Mouse (Mus musculus) myocyte (in vitro differentiated cells): ENCODE results near the gene Tbc1d10c. TPM values are rescaled to one million over a fixed set of nuclear protein-coding genes. Genes with fewer than 3 reads are reported as not detected.

ENCODE experiments used
- H3K27me3 ChIP-seq: one replicate; pipeline ENCODE4 v1.6.1; 2011; ENCODE audit not compliant: control insufficient read depth, insufficient read depth, insufficient read length
- H3K36me3 ChIP-seq: one replicate; pipeline ENCODE4 v1.6.1; 2011; ENCODE audit not compliant: control insufficient read depth, insufficient read depth
- H3K4me2 ChIP-seq: one replicate; pipeline ENCODE4 v1.6.1; 2011; ENCODE audit warnings: low read depth, control low read depth
- H3K4me3 ChIP-seq: one replicate; pipeline ENCODE4 v1.5.1; 2011; ENCODE audit warnings: mild to moderate bottlenecking, control low read depth, moderate library complexity
- H3K79me2 ChIP-seq: one replicate; pipeline ENCODE4 v1.6.1; 2011; ENCODE audit not compliant: control insufficient read depth, insufficient read depth
- H3ac ChIP-seq: one replicate; pipeline ENCODE4 v1.6.1; 2011; ENCODE audit not compliant: control insufficient read depth, insufficient read length
- CEBPB ChIP-seq: IDR thresholded peaks from 2 replicates; pipeline ENCODE4 v1.6.1; 2011; ENCODE audit warnings: mild to moderate bottlenecking, moderate library complexity; ENCODE audit not compliant: poor library complexity, insufficient read depth, severe bottlenecking
- E2F4 ChIP-seq: IDR thresholded peaks from one replicate; pipeline ENCODE4 v1.6.1; 2011; ENCODE audit warnings: mild to moderate bottlenecking, control low read depth, moderate library complexity; ENCODE audit not compliant: insufficient read depth
- MAX ChIP-seq: IDR thresholded peaks from one replicate; pipeline ENCODE4 v1.6.1; 2011; ENCODE audit warnings: low read depth, mild to moderate bottlenecking, control low read depth
- MYOD1 ChIP-seq, 3 experiments: IDR thresholded peaks; one replicate each; pipeline ENCODE4 v1.6.1; 2011; ENCODE audit warnings: control low read depth in 2 of 3, low read depth in 2 of 3, mild to moderate bottlenecking in 2 of 3, moderate library complexity in 1 of 3; ENCODE audit not compliant: insufficient read length in 2 of 3, control insufficient read depth in 1 of 3
- MYOG ChIP-seq, 3 experiments: IDR thresholded peaks; one replicate each; pipeline ENCODE4 v1.6.1; 2011; ENCODE audit warnings: control low read depth in 2 of 3, low read depth in 2 of 3, mild to moderate bottlenecking in 2 of 3; ENCODE audit not compliant: insufficient read length in 2 of 3, control insufficient read depth in 1 of 3, insufficient read depth in 1 of 3
- POLR2A ChIP-seq: IDR thresholded peaks from one replicate; pipeline ENCODE4 v1.6.1; 2011; ENCODE audit warnings: low read depth, mild to moderate bottlenecking, control low read depth, moderate library complexity; ENCODE audit not compliant: insufficient read length
- POLR2AphosphoS2 ChIP-seq: IDR thresholded peaks from one replicate; pipeline ENCODE4 v1.6.1; 2011; ENCODE audit warnings: low read depth, control low read depth; ENCODE audit not compliant: insufficient read length
- REST ChIP-seq: IDR thresholded peaks from one replicate; pipeline ENCODE4 v1.6.1; 2011; ENCODE audit warnings: mild to moderate bottlenecking, control low read depth, moderate library complexity; ENCODE audit not compliant: insufficient read depth, insufficient read length
- SRF ChIP-seq: IDR thresholded peaks from one replicate; pipeline ENCODE4 v1.6.1; 2011; ENCODE audit warnings: low read depth; ENCODE audit not compliant: control insufficient read depth, insufficient read length
- TCF12 ChIP-seq: IDR thresholded peaks from one replicate; pipeline ENCODE4 v1.6.1; 2011; ENCODE audit warnings: mild to moderate bottlenecking, control low read depth; ENCODE audit not compliant: poor library complexity, insufficient read depth, severe bottlenecking
- TCF3 ChIP-seq: IDR thresholded peaks from one replicate; pipeline ENCODE4 v1.6.1; 2011; ENCODE audit warnings: low read depth, control low read depth; ENCODE audit not compliant: insufficient read length
- USF1 ChIP-seq: IDR thresholded peaks from one replicate; pipeline ENCODE4 v1.6.1; 2011; ENCODE audit warnings: low read depth, mild to moderate bottlenecking, control low read depth, moderate library complexity
- polyA plus RNA-seq: library from polyadenylated mRNA; unstranded; fragments of >200 nt; fragmentation: generic; extraction: Trizol; gene quantifications from one replicate; pipeline ENCODE4 v1.2.1, GENCODE M21; 2012; ENCODE audit warnings: missing spikeins

Gene Tbc1d10c
- polyA plus RNA-seq, 1 experiment = 0.67 TPM

GRCm38 (mm10) chr19:4152445-4153231 is 38.4 kb downstream of the Tbc1d10c start:
- Histone ChIP-seq H3K4me3 (no peak overlapping the region), H3K27me3 (no peaks in the 10 kb centered on the region), H3K36me3 (peaks cover 11% of the 10 kb centered on the region), H3K4me2 (no peak overlapping the region), H3ac (no peak overlapping the region), H3K79me2 (peaks cover 15% of the 10 kb centered on the region)
- TF ChIP-seq MYOD1 (IDR thresholded peaks at IDR 0.05; ENCODE audit: control insufficient read depth in 1 of 3, insufficient read length in 2 of 3, low read depth in 2 of 3) = peak in 1 of 3 experiments; percentile 34
- peak in 1 of 3 experiments; percentile 51 for TF ChIP-seq MYOG (IDR thresholded peaks at IDR 0.05; ENCODE audit: control insufficient read depth in 1 of 3, insufficient read depth in 1 of 3, insufficient read length in 2 of 3, low read depth in 2 of 3)
- TF ChIP-seq POLR2A = no peak

- Histone ChIP-seq H3K36me3 (peaks cover 11% of the 10 kb centered on the region), H3K79me2 (peaks cover 15% of the 10 kb centered on the region), H3ac (no peak overlapping the region), H3K27me3 (no peaks in the 10 kb centered on the region), H3K4me3 (no peak overlapping the region), H3K4me2 (no peak overlapping the region)
- TF ChIP-seq TCF3 (no peak), MAX (no peak), POLR2AphosphoS2 (no peak), MYOG (IDR thresholded peaks at IDR 0.05; ENCODE audit: control insufficient read depth in 1 of 3, insufficient read depth in 1 of 3, insufficient read length in 2 of 3, low read depth in 2 of 3) (no peak), CEBPB (no peak), MYOD1 (IDR thresholded peaks at IDR 0.05; ENCODE audit: control insufficient read depth in 1 of 3, insufficient read length in 2 of 3, low read depth in 2 of 3) (no peak), E2F4 (no peak)
Measured at GRCm38 (mm10) chr19:4151898-4152297, 39.2 kb downstream of the Tbc1d10c start.

- TF ChIP-seq MYOG (IDR thresholded peaks at IDR 0.05; ENCODE audit: control insufficient read depth in 1 of 3, insufficient read depth in 1 of 3, insufficient read length in 2 of 3, low read depth in 2 of 3) (no peak), TCF3 (no peak), USF1 (no peak), E2F4 (no peak), MYOD1 (IDR thresholded peaks at IDR 0.05; ENCODE audit: control insufficient read depth in 1 of 3, insufficient read length in 2 of 3, low read depth in 2 of 3) (no peak), SRF (no peak), MAX (no peak), POLR2A (no peak), CEBPB (no peak), TCF12 (no peak), POLR2AphosphoS2 (no peak), REST (no peak)
- Histone ChIP-seq H3K27me3 (no peaks in the 10 kb centered on the region), H3K36me3 (peaks cover 11% of the 10 kb centered on the region), H3K79me2 (peaks cover 15% of the 10 kb centered on the region), H3K4me3 (no peak overlapping the region), H3K4me2 (no peak overlapping the region), H3ac (no peak overlapping the region)
Measured at GRCm38 (mm10) chr19:4151488-4151860, 39.6 kb downstream of the Tbc1d10c start.

- H3ac ChIP-seq = no peak overlapping the region
- TF ChIP-seq USF1 (no peak), REST (no peak), POLR2A (no peak), TCF12 (no peak), MYOG (IDR thresholded peaks at IDR 0.05; ENCODE audit: control insufficient read depth in 1 of 3, insufficient read depth in 1 of 3, insufficient read length in 2 of 3, low read depth in 2 of 3) (no peak), CEBPB (no peak), E2F4 (no peak), TCF3 (no peak), POLR2AphosphoS2 (no peak), MAX (no peak), SRF (no peak), MYOD1 (IDR thresholded peaks at IDR 0.05; ENCODE audit: control insufficient read depth in 1 of 3, insufficient read length in 2 of 3, low read depth in 2 of 3) (no peak)
- H3K79me2 ChIP-seq = peaks cover 15% of the 10 kb centered on the region
- H3K4me2 ChIP-seq = no peak overlapping the region
- no peak overlapping the region for H3K4me3 ChIP-seq
- peaks cover 11% of the 10 kb centered on the region for H3K36me3 ChIP-seq
- no peaks in the 10 kb centered on the region for H3K27me3 ChIP-seq
Measured at GRCm38 (mm10) chr19:4150567-4151487, 40.3 kb downstream of the Tbc1d10c start.
